Mouse (Mus musculus) 416B (cell line): Measurements from ENCODE around the gene Faf2.
A peak's percentile ranks its signal among the peaks of the same experiment; 100 is the strongest.

ENCODE experiments used
- DNase-seq: peaks from one replicate; pipeline ENCODE4 v3.0.0; 2011; ENCODE audit warnings: low read depth

Gene Faf2

GRCm38 (mm10) chr13:54607204-54607603, 14.4 kb upstream of the Faf2 start:
- no peak for DNase-seq

- no peak for DNase-seq
Observed at GRCm38 (mm10) chr13:54608002-54608401, 13.6 kb upstream of the Faf2 start.

GRCm38 (mm10) chr13:54608666-54609065, 12.9 kb upstream of the Faf2 start:
- DNase-seq: no peak

- DNase-seq: no peak
Observed at GRCm38 (mm10) chr13:54609301-54609700, 12.3 kb upstream of the Faf2 start.

- peak; percentile 18 for DNase-seq
Observed at GRCm38 (mm10) chr13:54610613-54610971, 11.0 kb upstream of the Faf2 start.

GRCm38 (mm10) chr13:54610972-54611754, 10.4 kb upstream of the Faf2 start, which contains the start of gene Cltb:
Cltb (minus strand) TSS chr13:54611344.
- DNase-seq: peak; percentile 60

- DNase-seq: peak; percentile 58
Observed at GRCm38 (mm10) chr13:54613141-54613540, 8.4 kb upstream of the Faf2 start.

- peak; percentile 53 for DNase-seq
Observed at GRCm38 (mm10) chr13:54616307-54616706, 5.3 kb upstream of the Faf2 start.

GRCm38 (mm10) chr13:54616998-54617397, 4.6 kb upstream of the Faf2 start:
- peak; percentile 71 for DNase-seq

- peak; percentile 49 for DNase-seq
Observed at GRCm38 (mm10) chr13:54621960-54622521, 457 bp downstream of the Faf2 start.

- peak; percentile 26 for DNase-seq
Observed at GRCm38 (mm10) chr13:54629128-54629527, 7.5 kb downstream of the Faf2 start.

- DNase-seq: no peak
Observed at GRCm38 (mm10) chr13:54632731-54633277, 11.2 kb downstream of the Faf2 start.

GRCm38 (mm10) chr13:54635011-54635410, 13.4 kb downstream of the Faf2 start:
- DNase-seq: no peak

GRCm38 (mm10) chr13:54650461-54650860, 28.9 kb downstream of the Faf2 start:
- no peak for DNase-seq

- no peak for DNase-seq
Observed at GRCm38 (mm10) chr13:54660877-54661276, 39.3 kb downstream of the Faf2 start.

GRCm38 (mm10) chr13:54661358-54661757, 39.8 kb downstream of the Faf2 start:
- no peak for DNase-seq

- no peak for DNase-seq
Observed at GRCm38 (mm10) chr13:54663999-54664398, 42.4 kb downstream of the Faf2 start.

- no peak for DNase-seq
Observed at GRCm38 (mm10) chr13:54664509-54664908, 42.9 kb downstream of the Faf2 start.

GRCm38 (mm10) chr13:54665062-54665461, 43.5 kb downstream of the Faf2 start:
- no peak for DNase-seq

- no peak for DNase-seq
Observed at GRCm38 (mm10) chr13:54670491-54670890, 48.9 kb downstream of the Faf2 start.

GRCm38 (mm10) chr13:54675895-54676590, 54.5 kb downstream of the Faf2 start:
- DNase-seq: no peak

- no peak for DNase-seq
Observed at GRCm38 (mm10) chr13:54678263-54678662, 56.7 kb downstream of the Faf2 start.
